Mouse (Mus musculus) CH12.LX (cell line): ENCODE results near the gene Rsc1a1.

Experiments
- CTCF ChIP-seq, 2 experiments: IDR thresholded peaks in 1 of 2; conservative IDR thresholded peaks in 1 of 2; 2 replicates each; pipeline ENCODE4 v1.5.1; 2011 to 2012; ENCODE audit warnings: low read depth in 2 of 2, low read length in 2 of 2, improper control_type of control experiment in 1 of 2, inconsistent platforms in 1 of 2, mild to moderate bottlenecking in 1 of 2, moderate library complexity in 1 of 2
- ELF1 ChIP-seq: IDR thresholded peaks from 2 replicates; pipeline ENCODE4 v1.6.1; 2014; ENCODE audit warnings: low read depth, mild to moderate bottlenecking, inconsistent platforms, low read length, improper control_type of control experiment
- HCFC1 ChIP-seq: IDR thresholded peaks from 2 replicates; pipeline ENCODE4 v1.6.1; 2012; ENCODE audit warnings: low read depth, mild to moderate bottlenecking, inconsistent platforms, low read length, improper control_type of control experiment
- JUND ChIP-seq: conservative IDR thresholded peaks from 2 replicates; pipeline ENCODE4 v1.6.1; 2011; ENCODE audit warnings: low read depth, low read length, improper control_type of control experiment
- KAT2A ChIP-seq: IDR thresholded peaks from 2 replicates; pipeline ENCODE4 v1.6.1; 2012; ENCODE audit warnings: low read length, improper control_type of control experiment, inconsistent platforms; ENCODE audit not compliant: insufficient replicate concordance
- MAFK ChIP-seq: IDR thresholded peaks from 2 replicates; pipeline ENCODE4 v1.6.1; 2011; ENCODE audit warnings: low read length, improper control_type of control experiment; ENCODE audit not compliant: insufficient replicate concordance
- MEF2A ChIP-seq: IDR thresholded peaks from 2 replicates; pipeline ENCODE4 v1.6.1; 2014; ENCODE audit warnings: low read depth, mild to moderate bottlenecking, inconsistent platforms, low read length, improper control_type of control experiment, borderline replicate concordance
- NELFE ChIP-seq: IDR thresholded peaks from 2 replicates; pipeline ENCODE4 v1.6.1; 2011; ENCODE audit warnings: low read depth, low read length, improper control_type of control experiment
- POLR2AphosphoS2 ChIP-seq: IDR thresholded peaks from 2 replicates; pipeline ENCODE4 v1.6.1; 2011; ENCODE audit warnings: low read depth, low read length, improper control_type of control experiment
- TCF12 ChIP-seq: IDR thresholded peaks from 2 replicates; pipeline ENCODE4 v1.6.1; 2014; ENCODE audit warnings: low read depth, mild to moderate bottlenecking, inconsistent platforms, low read length, improper control_type of control experiment
- USF2 ChIP-seq: conservative IDR thresholded peaks from 2 replicates; pipeline ENCODE4 v1.6.1; 2011; ENCODE audit warnings: low read depth, low read length, improper control_type of control experiment
- ZKSCAN1 ChIP-seq: IDR thresholded peaks from 2 replicates; pipeline ENCODE4 v1.6.1; 2012; ENCODE audit warnings: low read depth, inconsistent platforms, low read length, improper control_type of control experiment, borderline replicate concordance
- ZNF384 ChIP-seq: IDR thresholded peaks from 2 replicates; pipeline ENCODE4 v1.6.1; 2012; ENCODE audit warnings: low read depth, low read length, improper control_type of control experiment, inconsistent platforms

GRCm38 (mm10) chr4:141645988-141646387 lies 39.4 kb downstream of the Rsc1a1 start:
- no peak for TF ChIP-seq JUND
- TF ChIP-seq KAT2A = no peak
- TF ChIP-seq CTCF (conservative IDR thresholded peaks at IDR 0.05 in 1 of 2, IDR thresholded peaks at IDR 0.05 in 1 of 2; ENCODE audit: low read depth in 2 of 2, low read length in 2 of 2) = no peak
- no peak for TF ChIP-seq USF2
- no peak for TF ChIP-seq POLR2AphosphoS2
- no peak for TF ChIP-seq MEF2A
- no peak for TF ChIP-seq HCFC1
- no peak for TF ChIP-seq ZKSCAN1
- TF ChIP-seq NELFE = no peak
- no peak for TF ChIP-seq ZNF384
- TF ChIP-seq TCF12 = no peak
- no peak for TF ChIP-seq ELF1
- TF ChIP-seq MAFK = no peak
